Mouse (Mus musculus): ENCODE results near the gene Olfr633.
"Not testable (repeated sequence)": the region's sequence is repeated elsewhere in the genome, so short reads cannot be mapped to it uniquely, and the experiment has no call there.

Gene Olfr633

GRCm38 (mm10) chr7:103944137-103944536, at the start of gene Olfr633:
Olfr633 (plus strand) TSS chr7:103944437.
- no peak for DNase-seq (ENCODE audit: low read depth)

- no peak for DNase-seq (ENCODE audit: low read depth)
Measured at GRCm38 (mm10) chr7:103903187-103903586, 41.0 kb upstream of the Olfr633 start, which contains the start of gene Olfr65. Olfr65 (plus strand) TSS chr7:103903487.

GRCm38 (mm10) chr7:103910047-103910446, 34.2 kb upstream of the Olfr633 start:
- peak; percentile 92 for DNase-seq (ENCODE audit: low read depth)

DNA sequence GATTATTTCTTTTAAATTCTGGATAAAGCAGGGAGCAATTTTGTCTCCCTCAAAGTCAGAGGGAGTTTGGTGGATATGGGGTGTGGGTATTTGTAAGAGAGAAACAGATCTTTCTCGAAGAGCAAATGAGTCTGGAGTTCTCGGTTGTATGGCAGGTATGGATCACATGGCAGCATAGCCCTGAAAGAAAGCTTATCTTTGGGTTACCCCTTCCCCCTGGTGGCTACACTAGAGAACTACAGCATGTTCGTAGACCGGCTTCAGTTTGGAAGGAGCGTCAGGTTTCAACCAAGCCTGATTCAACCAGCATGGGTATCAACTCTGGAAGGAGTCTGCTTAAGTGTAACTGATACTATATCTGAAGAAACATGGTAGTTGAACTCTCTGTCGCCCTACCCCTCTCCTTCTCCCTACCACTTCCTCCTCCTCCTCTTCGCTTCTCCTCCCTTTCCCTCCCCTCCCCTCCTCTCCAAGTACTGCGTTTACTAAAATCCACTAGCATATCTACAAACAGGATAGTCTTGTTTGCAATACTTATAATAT, 31.2 kb upstream of the Olfr633 start:
- peak; percentile 70 for DNase-seq (ENCODE audit: low read depth)

GRCm38 (mm10) chr7:103915338-103915737, 28.9 kb upstream of the Olfr633 start:
- no peak for DNase-seq (ENCODE audit: low read depth)

DNA sequence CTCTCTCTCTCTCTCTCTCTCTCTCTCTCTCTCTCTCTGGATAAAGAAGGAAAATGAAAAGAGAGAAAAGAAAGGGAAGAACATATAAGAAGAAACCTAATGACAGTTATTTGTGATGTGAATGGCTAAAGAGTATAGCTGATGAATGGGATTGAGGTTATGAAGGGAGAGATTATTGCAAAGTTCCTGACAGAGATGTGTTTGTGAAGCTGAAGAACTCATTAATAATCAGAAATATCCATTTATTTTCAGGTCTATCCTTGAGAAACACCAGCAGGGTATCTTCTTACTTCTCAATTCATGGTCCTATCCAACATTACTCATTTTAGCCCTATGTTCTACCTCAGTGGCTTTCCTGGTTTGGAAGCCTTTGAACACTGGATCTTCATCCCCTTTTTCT, 15.7 kb upstream of the Olfr633 start, which contains the start of gene Olfr631:
Gene Olfr631, plus strand, starts transcription at position 301 of the 400 bp plus-strand sequence.
- no peak for DNase-seq (ENCODE audit: low read depth)

GRCm38 (mm10) chr7:103934264-103934663, 10.0 kb upstream of the Olfr633 start, which contains the start of gene Olfr632:
Olfr632 (plus strand) TSS chr7:103934347.
- no peak for DNase-seq (ENCODE audit: low read depth)

DNA sequence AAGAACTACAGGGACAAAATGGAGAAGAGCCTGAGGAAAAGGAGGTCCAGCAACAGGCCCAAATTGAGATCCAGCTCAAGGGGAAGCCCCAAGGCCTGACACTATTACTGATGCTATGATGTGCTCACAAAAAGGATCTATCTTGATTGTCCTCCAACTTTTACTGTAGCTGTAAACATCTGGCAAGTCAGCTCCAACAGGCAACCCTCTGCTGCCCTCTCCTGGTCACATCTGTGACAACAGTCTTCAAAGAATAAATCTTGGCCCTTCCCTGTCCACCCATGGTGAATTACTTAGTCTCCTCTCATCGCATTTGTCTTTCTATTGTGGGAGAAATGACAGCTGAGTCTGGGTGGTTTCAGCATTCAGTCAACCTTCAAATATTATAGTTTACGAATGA, 1.5 kb upstream of the Olfr633 start:
- peak; percentile 84 for DNase-seq (ENCODE audit: low read depth)

GRCm38 (mm10) chr7:103966873-103967272, 22.6 kb downstream of the Olfr633 start:
- DNase-seq (ENCODE audit: low read depth) = not testable (repeated sequence)

DNA sequence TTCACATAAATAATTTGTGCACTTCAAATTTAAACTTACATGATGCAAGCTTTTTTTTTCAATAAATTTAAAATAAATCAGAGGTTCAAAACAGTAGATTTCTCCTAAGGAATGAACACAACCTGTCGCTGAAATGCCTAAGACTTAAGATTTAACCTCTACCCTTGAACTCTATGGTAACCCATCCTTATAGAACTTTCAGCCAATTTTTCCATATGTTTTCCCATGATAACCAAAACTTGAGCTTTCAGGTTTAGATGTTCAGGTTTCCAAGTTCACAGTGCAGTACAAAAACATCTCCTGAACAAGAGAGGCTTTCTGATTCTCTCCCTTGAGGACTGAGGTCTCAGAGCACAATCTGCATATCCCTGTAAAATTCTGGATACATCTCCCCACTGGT, 26.6 kb downstream of the Olfr633 start, which contains the start of gene Olfr635:
Gene Olfr635, plus strand, starts transcription at position 301 of the 400 bp plus-strand sequence.
- DNase-seq (ENCODE audit: low read depth) = no peak

DNA sequence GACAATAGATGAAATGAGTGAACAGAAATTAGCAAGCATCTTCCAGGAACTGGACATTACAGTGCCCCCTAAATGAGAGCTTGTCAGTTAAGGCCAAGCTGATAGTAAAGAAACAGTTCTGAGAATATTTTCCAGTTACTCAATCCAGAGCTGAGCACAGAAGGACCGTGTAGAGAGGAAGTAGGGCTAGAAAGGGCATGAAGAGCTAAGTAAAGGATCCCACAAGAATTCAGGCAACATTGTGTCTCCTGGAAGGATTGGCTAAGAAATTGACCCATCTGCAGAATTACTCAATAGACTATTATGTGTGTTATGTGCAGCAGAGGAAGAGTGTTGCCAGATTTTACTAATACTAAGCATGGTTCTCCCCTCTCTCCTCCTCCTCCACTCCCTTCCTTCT, 27.5 kb downstream of the Olfr633 start:
- peak; percentile 11 for DNase-seq (ENCODE audit: low read depth)

DNA sequence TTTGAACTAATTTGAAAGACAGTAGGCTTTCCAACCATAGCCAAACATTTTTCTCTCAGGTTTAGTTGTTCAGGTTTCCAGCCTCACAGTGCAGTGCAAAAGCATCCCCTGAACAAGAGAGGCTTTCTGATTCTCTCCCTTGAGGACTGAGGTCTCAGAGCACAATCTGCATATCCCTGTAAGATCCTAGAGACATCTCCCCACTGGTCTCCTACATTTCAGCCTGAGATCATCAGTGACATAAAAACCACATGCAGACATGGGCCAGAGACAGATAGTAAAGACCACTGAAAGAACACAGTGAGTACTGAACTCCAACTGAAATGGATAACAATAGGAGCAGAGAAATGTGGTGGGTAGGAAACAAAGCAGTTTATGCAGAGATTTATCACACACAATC, 54.2 kb downstream of the Olfr633 start, which contains the start of gene Olfr638:
Gene Olfr638, plus strand, starts transcription at position 301 of the 400 bp plus-strand sequence.
- no peak for DNase-seq (ENCODE audit: low read depth)

All from 416B (cell line).